Mouse (Mus musculus) midbrain, embryonic 10.5 days (tissue): ENCODE measurements around the gene Gm21616. TPM values are rescaled to one million over a fixed set of nuclear protein-coding genes. Genes with fewer than 3 reads are reported as not detected.
"Not testable (repeated sequence)": the region's sequence is repeated elsewhere in the genome, so short reads cannot be mapped to it uniquely, and the experiment has no call there.

Source experiments
- DNase-seq: peaks from one replicate; pipeline ENCODE4 v3.0.0-alpha.2; 2017; ENCODE audit warnings: low spot score
- H3K27ac ChIP-seq: fragments of 300-500 bp; sonication (generic); replicated peaks from 2 replicates; pipeline ENCODE4 v1.5.1; 2016; ENCODE audit warnings: mild to moderate bottlenecking
- H3K27me3 ChIP-seq: fragments of 300-500 bp; sonication (generic); 2 replicates; pipeline ENCODE4 v1.6.1; 2016; ENCODE audit warnings: low read depth, mild to moderate bottlenecking; ENCODE audit not compliant: poor library complexity, severe bottlenecking
- H3K36me3 ChIP-seq: fragments of 300-500 bp; sonication (generic); 2 replicates; pipeline ENCODE4 v1.6.1; 2016; ENCODE audit warnings: mild to moderate bottlenecking, moderate library complexity
- H3K4me1 ChIP-seq: fragments of 300-500 bp; sonication (generic); 2 replicates; pipeline ENCODE4 v1.6.1; 2016
- H3K4me3 ChIP-seq: fragments of 300-500 bp; sonication (generic); 2 replicates; pipeline ENCODE4 v1.5.1; 2016; ENCODE audit warnings: mild to moderate bottlenecking, moderate library complexity
- H3K9me3 ChIP-seq: fragments of 300-500 bp; sonication (generic); replicated peaks from 2 replicates; pipeline ENCODE4 v1.6.1; 2016; ENCODE audit warnings: mild to moderate bottlenecking
- WGBS: fragments of 180-500 bp; shearing (Covaris S2); methylation state at CpG from one replicate; pipeline ENCODE4 v1.1.7; 2016; 5-methylcytosine and 5-hydroxymethylcytosine counted together
- polyA plus RNA-seq: library from polyadenylated mRNA; unstranded; fragments of >200 nt; fragmentation: Nextera tagmentation; extraction: Ambion mirVana; gene quantifications from 2 replicates; pipeline ENCODE4 v1.2.1, GENCODE M21; 2016

Gene Gm21616
- polyA plus RNA-seq = not detected in 2 replicates

GRCm38 (mm10) chrX:125435242-125435641, at the start of gene Gm21616:
Gene Gm21616 (plus strand): TSS chrX:125435542.
- not testable (repeated sequence) for H3K4me3 ChIP-seq, H3K36me3 ChIP-seq, H3K4me1 ChIP-seq, H3K9me3 ChIP-seq, H3K27me3 ChIP-seq, H3K27ac ChIP-seq, DNase-seq
- WGBS = no CpG with 5 or more reads among the region's 4 CpGs
